Mouse (Mus musculus) heart, embryonic 11.5 days (tissue): ENCODE results near the gene Slc9a3r1. TPM values are rescaled to one million over a fixed set of nuclear protein-coding genes. Genes with fewer than 3 reads are reported as not detected.

Experiments used
- ATAC-seq: fragments of 200-750 bp; cut with Nextera tagmentation; replicated peaks from 2 replicates; pipeline ENCODE4 v1.8.0; 2017; ENCODE audit warnings: moderate library complexity; ENCODE audit not compliant: insufficient number of reproducible peaks, low FRiP score, low TSS enrichment
- H3K27ac ChIP-seq: fragments of 300-500 bp; sonication (generic); 2 replicates; pipeline ENCODE4 v1.5.1; 2014; ENCODE audit warnings: mild to moderate bottlenecking, low read depth, low read length
- H3K27me3 ChIP-seq: fragments of 300-500 bp; sonication (generic); 2 replicates; pipeline ENCODE4 v1.6.1; 2014; ENCODE audit warnings: mild to moderate bottlenecking, low read length, mixed read lengths; ENCODE audit not compliant: control insufficient read depth, insufficient read depth
- H3K36me3 ChIP-seq: fragments of 300-500 bp; sonication (generic); 2 replicates; pipeline ENCODE4 v1.6.1; 2014; ENCODE audit warnings: mild to moderate bottlenecking, low read length, moderate library complexity, mixed read lengths; ENCODE audit not compliant: control insufficient read depth, insufficient read depth
- H3K4me1 ChIP-seq: fragments of 300-500 bp; sonication (generic); 2 replicates; pipeline ENCODE4 v1.6.1; 2014; ENCODE audit warnings: low read length; ENCODE audit not compliant: control insufficient read depth, insufficient read depth
- H3K4me2 ChIP-seq: fragments of 300-500 bp; sonication (generic); 2 replicates; pipeline ENCODE4 v1.6.1; 2014; ENCODE audit warnings: mild to moderate bottlenecking, moderate library complexity
- H3K4me3 ChIP-seq: fragments of 300-500 bp; sonication (generic); 2 replicates; pipeline ENCODE4 v1.5.1; 2014; ENCODE audit warnings: low read depth, low read length
- H3K9ac ChIP-seq: fragments of 300-500 bp; sonication (generic); 2 replicates; pipeline ENCODE4 v1.6.1; 2014; ENCODE audit warnings: mild to moderate bottlenecking, low read depth, low read length, moderate library complexity
- H3K9me3 ChIP-seq: fragments of 300-500 bp; sonication (generic); replicated peaks from 2 replicates; pipeline ENCODE4 v1.6.1; 2016; ENCODE audit warnings: low read length; ENCODE audit not compliant: control insufficient read depth
- WGBS: fragments of 180-500 bp; shearing (Covaris S2); extraction: QIAGEN DNeasy Blood & Tissue Kit; methylation state at CpG from one replicate; pipeline ENCODE4 v1.1.7; 2014; ENCODE audit not compliant: insufficient replicate concordance; 5-methylcytosine and 5-hydroxymethylcytosine counted together
- polyA plus RNA-seq: library from polyadenylated mRNA; unstranded; fragments of >200 nt; fragmentation: Nextera tagmentation; extraction: Ambion mirVana; gene quantifications from 2 replicates; pipeline ENCODE4 v1.2.1, GENCODE M21; 2014

The Slc9a3r1 gene
- polyA plus RNA-seq, 1 experiment from 2014 or later, result 31.1 TPM

GRCm38 (mm10) chr11:115166776-115167175 is 3.6 kb downstream of the Slc9a3r1 start:
- Histone ChIP-seq H3K27ac (no peak overlapping the region), H3K9me3 (no peaks in the 10 kb centered on the region), H3K27me3 (peaks cover 6% of the 10 kb centered on the region), H3K4me3 (no peak overlapping the region), H3K36me3 (no peaks in the 10 kb centered on the region), H3K4me1 (peaks cover 20% of the 10 kb centered on the region), H3K9ac (no peak overlapping the region), H3K4me2 (no peak overlapping the region)
- no peak for ATAC-seq
- 85% methylated on average over 3 of the region's 3 CpGs for WGBS

- Histone ChIP-seq H3K4me1 (peaks cover 21% of the 10 kb centered on the region), H3K9ac (no peak overlapping the region), H3K27me3 (peaks cover 6% of the 10 kb centered on the region), H3K4me2 (no peak overlapping the region), H3K27ac (no peak overlapping the region), H3K4me3 (no peak overlapping the region), H3K36me3 (no peaks in the 10 kb centered on the region), H3K9me3 (no peaks in the 10 kb centered on the region)
- WGBS, result 71% methylated on average over 8 of the region's 8 CpGs
- no peak for ATAC-seq
Observed at GRCm38 (mm10) chr11:115167631-115168249, 4.6 kb downstream of the Slc9a3r1 start.

GRCm38 (mm10) chr11:115169430-115169829 is 6.3 kb downstream of the Slc9a3r1 start:
- no peak for ATAC-seq
- 86% methylated on average over 4 of the region's 4 CpGs for WGBS
- H3K4me3 ChIP-seq, result no peak overlapping the region
- no peak overlapping the region for H3K4me2 ChIP-seq
- H3K9me3 ChIP-seq, result no peaks in the 10 kb centered on the region
- H3K36me3 ChIP-seq, result no peaks in the 10 kb centered on the region
- no peak overlapping the region for H3K27ac ChIP-seq
- no peak overlapping the region for H3K9ac ChIP-seq
- H3K27me3 ChIP-seq, result peaks cover 3% of the 10 kb centered on the region
- peaks cover 34% of the 10 kb centered on the region for H3K4me1 ChIP-seq

- peaks cover 4% of the 10 kb centered on the region for H3K27me3 ChIP-seq
- H3K9ac ChIP-seq, result no peak overlapping the region
- WGBS, result 47% methylated on average over 8 of the region's 8 CpGs
- H3K36me3 ChIP-seq, result no peaks in the 10 kb centered on the region
- H3K9me3 ChIP-seq, result no peaks in the 10 kb centered on the region
- H3K4me1 ChIP-seq, result peaks cover 28% of the 10 kb centered on the region
- H3K4me2 ChIP-seq, result no peak overlapping the region
- no peak overlapping the region for H3K27ac ChIP-seq
- no peak for ATAC-seq
- no peak overlapping the region for H3K4me3 ChIP-seq
Observed at GRCm38 (mm10) chr11:115171125-115171524, 8.0 kb downstream of the Slc9a3r1 start.

- H3K4me2 ChIP-seq, result no peak overlapping the region; the same call in none of the 2 replicates
- ATAC-seq, result no peak
- no peaks in the 10 kb centered on the region for H3K9me3 ChIP-seq
- no peak overlapping the region for H3K27ac ChIP-seq
- peaks cover 6% of the 10 kb centered on the region for H3K27me3 ChIP-seq
- H3K4me3 ChIP-seq, result no peak overlapping the region
- 17% methylated on average over 4 of the region's 4 CpGs for WGBS
- peaks cover 32% of the 10 kb centered on the region for H3K4me1 ChIP-seq
- no peak overlapping the region for H3K9ac ChIP-seq
- no peaks in the 10 kb centered on the region for H3K36me3 ChIP-seq
Observed at GRCm38 (mm10) chr11:115172825-115173287, 9.7 kb downstream of the Slc9a3r1 start.

GRCm38 (mm10) chr11:115173549-115174339 is 10.6 kb downstream of the Slc9a3r1 start:
- H3K27me3 ChIP-seq, result peaks cover 6% of the 10 kb centered on the region
- no peaks in the 10 kb centered on the region for H3K9me3 ChIP-seq
- no peak for ATAC-seq
- no peaks in the 10 kb centered on the region for H3K36me3 ChIP-seq
- H3K4me2 ChIP-seq, result peak overlapping the region; percentile 27
- H3K4me3 ChIP-seq, result no peak overlapping the region
- H3K4me1 ChIP-seq, result peaks cover 34% of the 10 kb centered on the region
- no peak overlapping the region for H3K27ac ChIP-seq
- WGBS, result 17% methylated on average over 16 of the region's 16 CpGs
- no peak overlapping the region for H3K9ac ChIP-seq

- no peak overlapping the region for H3K9ac ChIP-seq
- H3K27ac ChIP-seq, result no peak overlapping the region
- ATAC-seq, result no peak
- H3K36me3 ChIP-seq, result no peaks in the 10 kb centered on the region
- H3K27me3 ChIP-seq, result peaks cover 6% of the 10 kb centered on the region
- no peak overlapping the region for H3K4me2 ChIP-seq
- H3K4me3 ChIP-seq, result no peak overlapping the region
- H3K4me1 ChIP-seq, result peaks cover 31% of the 10 kb centered on the region
- no peaks in the 10 kb centered on the region for H3K9me3 ChIP-seq
- 66% methylated on average over 24 of the region's 24 CpGs for WGBS
Observed at GRCm38 (mm10) chr11:115176399-115177190, 13.5 kb downstream of the Slc9a3r1 start.

GRCm38 (mm10) chr11:115177559-115178195 is 14.5 kb downstream of the Slc9a3r1 start:
- peak overlapping the region; percentile 2; the same call in 1 of the 2 replicates for H3K4me2 ChIP-seq
- H3K27me3 ChIP-seq, result peaks cover 6% of the 10 kb centered on the region
- H3K36me3 ChIP-seq, result no peaks in the 10 kb centered on the region
- no peak overlapping the region for H3K27ac ChIP-seq
- H3K9me3 ChIP-seq, result no peaks in the 10 kb centered on the region
- WGBS, result 47% methylated on average over 10 of the region's 10 CpGs
- H3K4me1 ChIP-seq, result peaks cover 20% of the 10 kb centered on the region
- no peak overlapping the region for H3K4me3 ChIP-seq
- peak overlapping the region; percentile 39; the same call in 1 of the 2 replicates for H3K9ac ChIP-seq
- ATAC-seq, result no peak
